Mouse (Mus musculus) liver, embryonic 14.5 days (tissue): Measurements from ENCODE around the gene Kif24. TPM values are rescaled to one million over a fixed set of nuclear protein-coding genes. Genes with fewer than 3 reads are reported as not detected.

Experiments
- ATAC-seq: fragments of 200-750 bp; cut with Nextera tagmentation; 2 replicates; pipeline ENCODE4 v1.8.0; 2017; ENCODE audit warnings: moderate number of reproducible peaks, mild to moderate bottlenecking, moderate library complexity; ENCODE audit not compliant: insufficient read depth
- DNase-seq, 3 experiments: peaks; one replicate each; pipeline ENCODE4 v3.0.0-alpha.2; 2012 to 2013; ENCODE audit warnings: low read depth in 3 of 3, low spot score in 3 of 3
- H3K27ac ChIP-seq: fragments of 300-500 bp; sonication (generic); 2 replicates; pipeline ENCODE4 v1.5.1; 2014; ENCODE audit warnings: moderate library complexity, mild to moderate bottlenecking, control low read depth, inconsistent platforms
- H3K27me3 ChIP-seq: fragments of 300-500 bp; sonication (generic); 2 replicates; pipeline ENCODE4 v1.6.1; 2014; ENCODE audit warnings: mild to moderate bottlenecking, low read length, moderate library complexity; ENCODE audit not compliant: control insufficient read depth, insufficient read depth
- H3K36me3 ChIP-seq: fragments of 300-500 bp; sonication (generic); replicated peaks from 2 replicates; pipeline ENCODE4 v1.6.1; 2014; ENCODE audit warnings: low read depth; ENCODE audit not compliant: control insufficient read depth, insufficient read depth
- H3K4me1 ChIP-seq, 2 experiments: fragments of 200-500 bp in 1 of 2; fragments of 300-500 bp in 1 of 2; sonication (generic) in 1 of 2; replicated peaks; 2 replicates each; pipeline ENCODE4 v1.6.1; 2012 to 2014; ENCODE audit warnings: antibody characterized with exemption in 1 of 2, inconsistent platforms in 1 of 2, low read length in 1 of 2; ENCODE audit not compliant: control insufficient read depth in 2 of 2, insufficient read depth in 2 of 2
- H3K4me2 ChIP-seq: fragments of 300-500 bp; sonication (generic); 2 replicates; pipeline ENCODE4 v1.6.1; 2014; ENCODE audit warnings: low read depth, mild to moderate bottlenecking, control low read depth, moderate library complexity
- H3K4me3 ChIP-seq, 2 experiments: fragments of 200-500 bp in 1 of 2; fragments of 300-500 bp in 1 of 2; sonication (generic) in 1 of 2; 2 replicates each; pipeline ENCODE4 v1.5.1; 2012 to 2014; ENCODE audit warnings: low read depth in 2 of 2, low read length in 2 of 2, mild to moderate bottlenecking in 2 of 2, control low read depth in 1 of 2, inconsistent platforms in 1 of 2, moderate library complexity in 1 of 2; ENCODE audit not compliant: insufficient read depth in 1 of 2
- H3K9ac ChIP-seq: fragments of 300-500 bp; sonication (generic); replicated peaks from 2 replicates; pipeline ENCODE4 v1.6.1; 2014; ENCODE audit warnings: mild to moderate bottlenecking, control low read depth, moderate library complexity
- H3K9me3 ChIP-seq: fragments of 300-500 bp; sonication (generic); 2 replicates; pipeline ENCODE4 v1.6.1; 2016; ENCODE audit warnings: low read length, mixed read lengths; ENCODE audit not compliant: control insufficient read depth
- CTCF ChIP-seq: IDR thresholded peaks from 2 replicates; pipeline ENCODE4 v1.5.1; 2016; ENCODE audit warnings: antibody characterized with exemption, low read depth, control low read depth
- EP300 ChIP-seq: IDR thresholded peaks from 2 replicates; pipeline ENCODE4 v1.6.1; 2016; ENCODE audit warnings: antibody characterized with exemption, low read depth
- WGBS: fragments of 180-500 bp; shearing (Covaris S2); extraction: QIAGEN DNeasy Blood & Tissue Kit; methylation state at CpG from one replicate; pipeline ENCODE4 v1.1.7; 2014; ENCODE audit not compliant: insufficient replicate concordance; 5-methylcytosine and 5-hydroxymethylcytosine counted together
- polyA plus RNA-seq, 2 experiments: library from polyadenylated mRNA; depleted of rRNA in 1 of 2; stranded (reverse) in 1 of 2; unstranded in 1 of 2; fragments of >200 nt; fragmentation: Nextera tagmentation in 1 of 2; extraction: Ambion mirVana in 1 of 2; gene quantifications; 2 replicates each; pipeline versions ENCODE4 v1.2.1 to v1.2.3; 2012 to 2014

Gene Kif24
- polyA plus RNA-seq, 2 experiments: 4.0 to 4.2 TPM

DNA sequence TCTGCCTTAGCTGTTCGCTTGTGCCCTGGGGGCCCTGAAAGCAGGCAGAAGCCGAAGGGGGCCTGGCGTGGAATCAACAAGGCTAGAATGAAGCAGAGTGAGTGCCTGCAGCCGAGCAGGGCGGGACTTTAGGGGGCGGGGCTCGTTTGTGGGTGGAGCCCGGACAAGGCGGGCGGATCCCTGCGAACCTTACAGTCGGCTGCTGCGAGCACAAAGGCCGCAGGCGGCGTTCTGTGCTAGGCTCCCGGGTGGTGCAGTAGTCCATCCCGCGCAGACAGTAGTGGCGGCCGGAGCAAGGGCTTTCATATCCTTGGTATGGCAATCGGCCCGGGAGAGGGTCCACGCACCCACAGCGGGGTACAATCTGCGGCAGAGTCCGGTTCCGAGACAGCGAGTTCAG, 42.2 kb upstream of the Kif24 start:
- ATAC-seq: peak; percentile 48
- WGBS: under 1% methylated on average over 29 of the region's 29 CpGs
- TF ChIP-seq CTCF: peak; percentile 47
- no peak for TF ChIP-seq EP300
- Histone ChIP-seq H3K27ac (no peak overlapping the region), H3K4me3 (peak overlapping the region; percentile 41 to 46), H3K4me1 (peaks cover 0 to 18% of the 10 kb centered on the region in 2 experiments; a peak in 3 of 4 replicates), H3K4me2 (peak overlapping the region; percentile 67), H3K27me3 (peaks cover 19% of the 10 kb centered on the region), H3K9ac (0 out of 2 replicates have a peak overlapping the region, but pooled peaks have one; percentile 9), H3K36me3 (no peaks in the 10 kb centered on the region), H3K9me3 (no peaks in the 10 kb centered on the region)
- peak; percentile 53 to 54 (median 54) for DNase-seq

GRCm38 (mm10) chr4:41506156-41506555, 41.5 kb upstream of the Kif24 start:
- peak; percentile 80 for TF ChIP-seq CTCF
- no peak for TF ChIP-seq EP300
- no peak for ATAC-seq
- Histone ChIP-seq H3K4me3 (peak overlapping the region in 1 of 2 experiments; percentile 46; a peak in 1 of 4 replicates), H3K4me1 (peaks cover 0 to 18% of the 10 kb centered on the region in 2 experiments; a peak in 3 of 4 replicates), H3K4me2 (peak overlapping the region; percentile 67), H3K27me3 (peaks cover 24% of the 10 kb centered on the region), H3K36me3 (no peaks in the 10 kb centered on the region), H3K9ac (no peak overlapping the region), H3K27ac (no peak overlapping the region), H3K9me3 (no peaks in the 10 kb centered on the region)
- WGBS: 10% methylated on average over 13 of the region's 13 CpGs
- DNase-seq: peak; percentile 32 to 40 (median 36)

GRCm38 (mm10) chr4:41505131-41505551, 40.5 kb upstream of the Kif24 start:
- no peak overlapping the region for H3K9ac ChIP-seq
- no peak overlapping the region for H3K4me3 ChIP-seq
- 47% methylated on average over 11 of the region's 11 CpGs for WGBS
- no peaks in the 10 kb centered on the region for H3K36me3 ChIP-seq
- H3K27ac ChIP-seq: no peak overlapping the region
- H3K9me3 ChIP-seq: no peaks in the 10 kb centered on the region
- ATAC-seq (no peak), DNase-seq (no peak)
- TF ChIP-seq EP300: no peak
- peak; percentile 70 for TF ChIP-seq CTCF
- peaks cover 34% of the 10 kb centered on the region for H3K27me3 ChIP-seq
- H3K4me1 ChIP-seq: peaks cover 0 to 18% of the 10 kb centered on the region in 2 experiments; a peak in 3 of 4 replicates
- no peak overlapping the region for H3K4me2 ChIP-seq

- H3K4me2 ChIP-seq: no peak overlapping the region
- no peak for DNase-seq
- peaks cover 42% of the 10 kb centered on the region for H3K27me3 ChIP-seq
- no peaks in the 10 kb centered on the region for H3K36me3 ChIP-seq
- WGBS: 57% methylated on average over 5 of the region's 5 CpGs
- peaks cover 0 to 18% of the 10 kb centered on the region in 2 experiments; a peak in 3 of 4 replicates for H3K4me1 ChIP-seq
- H3K4me3 ChIP-seq: no peak overlapping the region
- no peak overlapping the region for H3K27ac ChIP-seq
- peak; percentile 26; the same call in 1 of the 2 replicates for TF ChIP-seq CTCF
- no peak for TF ChIP-seq EP300
- ATAC-seq: no peak
- no peak overlapping the region for H3K9ac ChIP-seq
- no peaks in the 10 kb centered on the region for H3K9me3 ChIP-seq
Measured at GRCm38 (mm10) chr4:41504325-41504724, 39.6 kb upstream of the Kif24 start.

GRCm38 (mm10) chr4:41502986-41503412, 38.3 kb upstream of the Kif24 start, which contains the start of gene AI464131:
Gene AI464131, minus strand, starts transcription at chr4:41503076.
- peak; percentile 85 to 86 (median 86) for DNase-seq
- Histone ChIP-seq H3K4me2 (peak within 1 kb of the TSS; percentile 64), H3K4me1 (peaks cover 0 to 18% of the 10 kb centered on the region in 2 experiments; a peak in 3 of 4 replicates), H3K36me3 (no peaks in the 10 kb centered on the region), H3K9ac (no peak within 1 kb of the TSS), H3K27me3 (peaks cover 54% of the 10 kb centered on the region), H3K9me3 (no peaks in the 10 kb centered on the region), H3K27ac (no peak within 1 kb of the TSS), H3K4me3 (peak within 1 kb of the TSS; percentile 42 to 52)
- peak; percentile 94 for ATAC-seq
- TF ChIP-seq CTCF: no peak
- no peak for TF ChIP-seq EP300
- WGBS: under 1% methylated on average over 17 of the region's 18 CpGs
